Comparison of ENCODE assay signal across 8 mouse cellular contexts in genomic region chr14:55681160-55682117, GRCm38 (mm10). TPM values are rescaled to one million over a fixed set of nuclear protein-coding genes. Genes with fewer than 3 reads are reported as not detected.
DNase-seq lines count a peak whose midpoint lies in the region; ATAC-seq and TF ChIP-seq lines count a peak whose summit lies in the region.

Gene Tinf2, minus strand, starts transcription at chr14:55681820.

- H3K4me3 ChIP-seq in embryonic facial prominence, embryonic 14.5 days (ENCODE audit: low read depth, low read length) = peak within 1 kb of the TSS; percentile 81
- H3K4me3 ChIP-seq in heart, adult 2 months = peak within 1 kb of the TSS; percentile 90
- peak within 1 kb of the TSS; percentile 78 for H3K4me3 ChIP-seq in limb, embryonic 13.5 days
- peak within 1 kb of the TSS; percentile 73 for H3K4me3 ChIP-seq in midbrain, embryonic 16.5 days (ENCODE audit: low read depth, low read length)

- intact Hi-C loops in heart, adult 2 months (cut with DNase I) = loop anchor here (1.0 to 2.0 kb wide), 3 partner anchors 41 to 63 kb away; partner anchors contain the start of genes Gm49378 and Rabggta

- H3K9ac ChIP-seq in embryonic facial prominence, embryonic 14.5 days (ENCODE audit: low read depth, low read length) = peak within 1 kb of the TSS; percentile 84
- peak within 1 kb of the TSS; percentile 59 for H3K9ac ChIP-seq in heart, adult 2 months (ENCODE audit: low read depth, low read length)
- H3K9ac ChIP-seq in limb, embryonic 13.5 days = peak within 1 kb of the TSS; percentile 83
- H3K9ac ChIP-seq in midbrain, embryonic 16.5 days (ENCODE audit: low read depth, low read length) = peak within 1 kb of the TSS; percentile 74

- peak; percentile 97 for ATAC-seq in embryonic facial prominence, embryonic 14.5 days (ENCODE audit: low read depth)
- peak; percentile 97 for ATAC-seq in limb, embryonic 13.5 days (ENCODE audit: low FRiP score, low read depth)
- ATAC-seq in midbrain, embryonic 16.5 days = peak; percentile 98

- H3K4me2 ChIP-seq in embryonic facial prominence, embryonic 14.5 days (ENCODE audit: low read depth, low read length) = peak within 1 kb of the TSS; percentile 82
- peak within 1 kb of the TSS; percentile 81 for H3K4me2 ChIP-seq in limb, embryonic 13.5 days (replicated peaks)
- peak within 1 kb of the TSS; percentile 96 for H3K4me2 ChIP-seq in midbrain, embryonic 16.5 days (ENCODE audit: low read length)

- peak; percentile 51; the same call in 1 of the 2 replicates for TF ChIP-seq POLR2A in heart, adult 2 months (IDR thresholded peaks at IDR 0.05; ENCODE audit: insufficient read depth, low read depth, low read length)

- 0 out of 2 replicates have a peak, but pooled peaks have one; percentile 58 for TF ChIP-seq EP300 in heart, adult 2 months (IDR thresholded peaks at IDR 0.05; ENCODE audit: insufficient read depth, low read depth, low read length)

- no peaks in the 10 kb centered on the region for H3K4me1 ChIP-seq in embryonic facial prominence, embryonic 14.5 days (ENCODE audit: control insufficient read depth, insufficient read depth, low read length)
- peaks cover 1% of the 10 kb centered on the region; the same call in 1 of the 2 replicates for H3K4me1 ChIP-seq in heart, adult 2 months (ENCODE audit: control insufficient read depth, insufficient read depth, low read length)
- H3K4me1 ChIP-seq in limb, embryonic 13.5 days = peaks cover 10% of the 10 kb centered on the region
- H3K4me1 ChIP-seq in midbrain, embryonic 16.5 days (ENCODE audit: control insufficient read depth, insufficient read depth, low read length) = peaks cover 10% of the 10 kb centered on the region

- TF ChIP-seq CTCF in heart, adult 2 months (IDR thresholded peaks at IDR 0.05) = peak; percentile 90

- H3K9me3 ChIP-seq in embryonic facial prominence, embryonic 14.5 days (ENCODE audit: control insufficient read depth, low read length) = no peaks in the 10 kb centered on the region
- no peaks in the 10 kb centered on the region for H3K9me3 ChIP-seq in limb, embryonic 13.5 days
- no peaks in the 10 kb centered on the region for H3K9me3 ChIP-seq in midbrain, embryonic 16.5 days (replicated peaks; ENCODE audit: control insufficient read depth, low read length, poor library complexity, severe bottlenecking)

- peak; percentile 92 for DNase-seq in 3T3-L1 (ENCODE audit: low read depth, low spot score)
- peak; percentile 74 to 80 for DNase-seq in adrenal gland, postnatal 4 days (ENCODE audit: low spot score in 2 of 2)
- DNase-seq in embryonic facial prominence, embryonic 14.5 days (ENCODE audit: low spot score) = peak; percentile 97
- peak; percentile 92 to 94 for DNase-seq in heart, adult 2 months
- DNase-seq in kidney, adult 8-10 months = peak; percentile 94 to 95
- peak; percentile 92 to 95 for DNase-seq in spleen, postnatal 10 days (ENCODE audit: low spot score in 2 of 2)

- no peaks in the 10 kb centered on the region for H3K27me3 ChIP-seq in embryonic facial prominence, embryonic 14.5 days (replicated peaks; ENCODE audit: control insufficient read depth, insufficient read depth, low read length)
- H3K27me3 ChIP-seq in heart, adult 2 months (ENCODE audit: control insufficient read depth, insufficient read depth, low read length) = no peaks in the 10 kb centered on the region
- no peaks in the 10 kb centered on the region for H3K27me3 ChIP-seq in limb, embryonic 13.5 days
- no peaks in the 10 kb centered on the region for H3K27me3 ChIP-seq in midbrain, embryonic 16.5 days (ENCODE audit: control insufficient read depth, insufficient read depth, low read depth, low read length)

- no peaks in the 10 kb centered on the region for H3K79me2 ChIP-seq in heart, adult 2 months (replicated peaks; ENCODE audit: control insufficient read depth, insufficient read depth, low read length)

- under 1% methylated on average over 63 of the region's 66 CpGs for WGBS in embryonic facial prominence, embryonic 14.5 days
- WGBS in heart, adult 2 months = under 1% methylated on average over 66 of the region's 66 CpGs
- under 1% methylated on average over 66 of the region's 66 CpGs for WGBS in limb, embryonic 13.5 days
- under 1% methylated on average over 66 of the region's 66 CpGs for WGBS in midbrain, embryonic 16.5 days

- peaks cover 43% of the 10 kb centered on the region for H3K36me3 ChIP-seq in embryonic facial prominence, embryonic 14.5 days (ENCODE audit: control insufficient read depth, insufficient read depth, low read length)
- no peaks in the 10 kb centered on the region; the same call in none of the 2 replicates for H3K36me3 ChIP-seq in heart, adult 2 months (ENCODE audit: control insufficient read depth, insufficient read depth, low read length)
- peaks cover 41% of the 10 kb centered on the region for H3K36me3 ChIP-seq in limb, embryonic 13.5 days
- peaks cover 9% of the 10 kb centered on the region for H3K36me3 ChIP-seq in midbrain, embryonic 16.5 days (ENCODE audit: control insufficient read depth, insufficient read depth, low read length)

- peak within 1 kb of the TSS; percentile 92 for H3K27ac ChIP-seq in embryonic facial prominence, embryonic 14.5 days (replicated peaks; ENCODE audit: low read depth, low read length)
- peak within 1 kb of the TSS; percentile 85 for H3K27ac ChIP-seq in heart, adult 2 months
- H3K27ac ChIP-seq in limb, embryonic 13.5 days = peak within 1 kb of the TSS; percentile 82
- H3K27ac ChIP-seq in midbrain, embryonic 16.5 days (ENCODE audit: low read length) = peak within 1 kb of the TSS; percentile 75

RNA-seq across cellular contexts. Expression of gene Tinf2, which starts in this region (rescaled TPM):
- total RNA-seq in adrenal gland, postnatal 4 days (2021) = 10 to 100 TPM; 33.0 to 33.2 TPM
- 32.2 and 36.2 TPM in 2 replicates for polyA plus RNA-seq in embryonic facial prominence, embryonic 14.5 days (2014; fragmentation: Nextera tagmentation; extraction: Ambion mirVana)
- 10 to 100 TPM; 12.6 to 12.8 TPM for total RNA-seq in heart, adult 2 months (2021)
- polyA plus RNA-seq in heart, adult 2 months (2012; rRNA removed) = 7.6 and 8.5 TPM in 2 replicates
- polyA plus RNA-seq in limb, embryonic 13.5 days (2015; fragmentation: Nextera tagmentation; extraction: Ambion mirVana) = 43.4 and 44.0 TPM in 2 replicates
- polyA plus RNA-seq in midbrain, embryonic 16.5 days (2015; fragmentation: Nextera tagmentation; extraction: Ambion mirVana) = 22.5 and 25.8 TPM in 2 replicates

Comparison
In these comparisons a context has a peak if more than half of its experiments do, and no peak if none do; other contexts are left out.
1. Peak in every context shown above with its lines: DNase-seq, ATAC-seq, H3K4me3 ChIP-seq and H3K27ac ChIP-seq.